Mouse (Mus musculus) induced T-regulatory cell, adult 2 months (primary cell): ENCODE data around the gene Tdpoz1.
"Not testable (repeated sequence)": the region's sequence is repeated elsewhere in the genome, so short reads cannot be mapped to it uniquely, and the experiment has no call there.

Experiments used
- DNase-seq: peaks from one replicate; pipeline ENCODE4 v3.0.0-alpha.2; 2012; ENCODE audit warnings: low read depth

The Tdpoz1 gene

GRCm38 (mm10) chr3:93676210-93676609 lies at the start of gene Tdpoz1:
TSS of gene Tdpoz1 (minus strand) at chr3:93676310.
- not testable (repeated sequence) for DNase-seq

GRCm38 (mm10) chr3:93708969-93709637 lies 33.0 kb upstream of the Tdpoz1 start:
- not testable (repeated sequence) for DNase-seq

GRCm38 (mm10) chr3:93692970-93693369 lies 16.9 kb upstream of the Tdpoz1 start, which contains the start of gene Gm37596:
TSS of gene Gm37596 (minus strand) at chr3:93693070.
- not testable (repeated sequence) for DNase-seq

GRCm38 (mm10) chr3:93670805-93671503 lies 5.2 kb downstream of the Tdpoz1 start:
- not testable (repeated sequence) for DNase-seq

GRCm38 (mm10) chr3:93654260-93654659 lies 21.9 kb downstream of the Tdpoz1 start:
- DNase-seq = no peak

GRCm38 (mm10) chr3:93652586-93652985 lies 23.5 kb downstream of the Tdpoz1 start, which contains the start of gene Tdpoz2:
TSS of gene Tdpoz2 (minus strand) at chr3:93652686.
- no peak for DNase-seq

- DNase-seq = peak; percentile 54
These were observed 45.0 kb downstream of the Tdpoz1 start for GRCm38 (mm10) chr3:93630917-93631714.
